Mouse (Mus musculus) layer of hippocampus, adult 9-11 months (tissue): Measurements from ENCODE around the gene Zg16.

Source experiments
- DNase-seq: peaks from one replicate; pipeline ENCODE4 v3.0.0; 2022

The Zg16 gene

DNA sequence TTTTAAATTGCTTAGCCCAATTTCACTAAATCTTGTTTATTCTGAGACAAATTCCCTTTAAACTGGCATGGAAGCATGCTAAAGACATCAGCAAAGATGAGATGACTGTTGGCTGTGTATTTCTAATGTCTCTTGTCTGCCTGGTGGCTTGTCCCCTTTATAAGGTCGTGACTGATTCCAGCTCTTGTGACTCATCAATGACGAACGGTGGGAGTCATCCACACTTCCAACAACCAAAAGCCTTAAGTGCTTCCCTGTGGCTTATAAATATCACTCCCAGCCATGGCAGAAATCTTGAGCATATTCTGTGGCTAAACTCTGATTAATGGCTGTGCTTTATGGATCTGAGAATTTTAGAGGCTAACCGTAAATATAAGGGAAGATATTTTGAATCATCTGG, 20.8 kb downstream of the Zg16 start:
- no peak for DNase-seq

DNA sequence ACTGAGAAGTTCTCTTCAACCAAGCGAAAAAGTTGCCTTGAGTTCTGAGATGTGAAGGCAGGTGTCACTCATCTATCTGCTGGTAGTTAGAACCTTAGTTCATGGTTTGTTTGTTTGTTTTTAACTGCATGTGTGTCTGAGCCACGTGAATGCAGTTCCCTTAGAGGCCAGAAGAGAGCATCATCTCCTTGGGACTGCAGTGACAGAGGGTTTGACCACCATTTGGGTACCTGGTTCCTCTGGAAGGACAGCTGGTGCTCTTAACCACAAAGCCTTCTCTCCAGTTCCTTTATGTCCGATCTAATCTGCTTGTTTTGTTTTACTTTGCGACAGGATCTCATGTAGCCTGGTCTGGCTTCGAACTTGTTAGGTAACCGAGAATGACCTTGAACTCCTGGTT, 21.6 kb downstream of the Zg16 start:
- no peak for DNase-seq

DNA sequence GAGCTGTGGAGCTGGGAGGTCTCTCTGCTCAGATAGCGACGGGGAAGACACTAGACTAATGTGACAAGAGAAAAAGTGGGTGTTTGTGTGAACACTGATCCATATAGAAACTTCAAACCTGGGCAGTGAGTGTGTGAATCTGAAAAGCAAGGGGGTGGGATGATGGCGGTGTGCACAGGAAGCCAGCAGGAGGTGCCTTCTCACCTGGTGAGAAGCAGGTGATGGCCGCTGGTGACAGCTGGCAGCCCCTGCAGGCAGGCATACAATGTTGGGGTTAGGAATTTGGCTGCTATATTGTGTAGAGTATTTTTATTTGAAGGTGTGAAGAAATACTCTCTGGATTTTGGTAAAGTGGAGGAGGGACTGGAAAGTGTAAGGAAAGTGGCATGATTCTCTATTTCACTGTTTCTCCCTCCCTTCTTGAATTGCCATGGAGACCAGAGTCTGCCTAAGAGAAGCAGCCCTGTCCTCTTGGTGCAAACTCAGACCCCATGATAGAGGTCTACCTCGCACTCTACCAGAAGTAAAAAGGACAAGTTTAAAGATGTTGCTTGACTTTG, 32.0 kb downstream of the Zg16 start:
- no peak for DNase-seq

DNA sequence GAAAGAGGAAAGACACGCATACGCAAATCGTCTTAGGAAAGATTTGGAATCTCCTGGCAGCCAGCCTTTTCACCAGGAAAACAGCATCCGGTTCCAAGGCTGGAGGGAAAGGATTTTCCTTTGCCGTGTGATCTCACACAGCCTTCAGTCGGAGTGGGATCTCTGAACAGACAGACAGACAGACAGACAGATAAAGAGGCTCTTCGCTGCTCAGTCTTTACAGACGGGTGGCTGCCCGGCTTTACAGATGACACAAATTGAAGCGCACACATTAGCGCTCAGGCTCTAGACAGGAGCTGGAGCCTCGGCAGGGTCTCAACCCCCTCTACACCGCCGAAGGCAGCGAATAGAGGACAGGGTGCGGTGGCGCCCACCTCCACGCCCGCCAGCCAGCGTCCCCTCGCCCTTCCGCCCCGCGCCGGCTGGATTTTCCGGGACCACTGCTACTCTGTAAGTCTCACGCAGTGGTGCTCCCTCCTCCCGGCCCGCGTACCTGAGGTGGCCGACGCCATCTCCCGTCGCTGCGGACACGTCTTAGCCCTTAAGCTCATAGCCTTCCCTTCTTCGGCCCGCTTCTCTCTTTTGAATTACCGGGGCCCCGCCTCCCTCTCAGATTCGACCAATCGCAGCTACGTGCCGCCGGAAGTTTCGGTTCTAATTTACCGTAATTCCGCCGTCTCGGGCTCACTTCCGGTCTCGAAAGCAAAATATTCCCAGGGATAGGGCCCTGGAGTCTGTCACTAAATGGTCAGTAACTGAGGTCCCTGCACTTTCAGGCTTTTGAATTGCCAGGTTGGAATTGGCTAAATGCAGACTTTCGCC, 45.1 kb downstream of the Zg16 start, which contains the start of gene Kif22:
Kif22 (minus strand) TSS at position 621 of the 822 bp plus-strand sequence.
- peak; percentile 82 for DNase-seq

DNA sequence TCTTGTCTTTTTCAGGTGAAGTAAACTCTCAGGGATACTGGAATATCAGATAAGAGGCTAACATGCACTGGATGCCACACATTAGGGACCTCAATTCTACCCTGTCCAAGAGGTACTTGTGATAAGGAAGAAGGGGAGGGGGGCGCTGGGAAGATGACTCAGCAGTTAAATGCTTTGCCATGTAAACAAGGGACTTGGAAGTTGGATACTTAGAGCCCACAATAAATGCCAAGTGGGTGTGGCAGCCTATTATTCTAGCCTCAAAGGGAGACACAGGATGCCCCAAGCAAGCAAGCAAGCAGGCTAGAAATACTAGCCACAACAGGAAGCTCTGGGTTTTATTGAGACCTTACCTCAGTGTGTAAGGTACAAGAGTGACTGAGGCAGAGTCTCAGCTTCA, 55.9 kb downstream of the Zg16 start:
- no peak for DNase-seq

DNA sequence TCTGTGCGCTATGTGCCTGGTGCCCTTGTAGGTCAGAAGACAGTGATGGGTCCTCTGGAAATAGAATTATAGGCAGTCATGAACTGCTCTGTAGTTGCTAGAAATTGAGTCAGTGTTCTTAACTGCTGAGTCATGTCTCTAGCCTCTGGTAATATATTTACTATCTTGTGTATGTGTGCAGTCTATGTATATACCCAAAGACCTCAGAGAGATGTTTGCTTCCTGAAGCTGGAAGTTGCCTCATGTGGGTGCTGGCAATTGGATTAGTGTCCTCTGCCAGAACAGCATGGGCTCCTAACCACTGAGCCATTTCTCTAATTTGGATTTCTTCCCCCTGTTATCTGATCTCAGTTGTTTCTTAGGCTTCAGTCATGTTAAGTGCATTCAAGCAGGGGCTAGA, 57.0 kb downstream of the Zg16 start:
- DNase-seq = no peak

DNA sequence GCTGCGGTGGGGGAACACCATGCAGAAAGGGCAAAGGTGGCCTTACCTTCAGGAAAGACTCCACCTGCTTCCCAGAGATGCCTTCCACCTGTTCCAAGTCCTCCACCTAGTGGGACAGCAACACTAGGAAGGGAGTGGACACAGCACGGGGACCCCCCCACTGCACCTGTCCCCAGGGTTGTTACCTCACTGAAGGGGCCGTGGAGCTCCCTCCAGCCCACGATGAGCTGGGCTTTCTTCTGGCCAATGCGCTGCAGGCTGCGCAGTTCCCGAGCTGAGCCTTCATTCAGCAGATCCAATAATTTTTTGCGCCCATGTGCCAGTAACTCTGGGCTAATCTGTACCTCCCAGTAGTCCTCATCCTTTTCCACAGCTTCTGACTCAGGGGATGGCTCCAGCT, 59.2 kb downstream of the Zg16 start:
- DNase-seq = no peak

DNA sequence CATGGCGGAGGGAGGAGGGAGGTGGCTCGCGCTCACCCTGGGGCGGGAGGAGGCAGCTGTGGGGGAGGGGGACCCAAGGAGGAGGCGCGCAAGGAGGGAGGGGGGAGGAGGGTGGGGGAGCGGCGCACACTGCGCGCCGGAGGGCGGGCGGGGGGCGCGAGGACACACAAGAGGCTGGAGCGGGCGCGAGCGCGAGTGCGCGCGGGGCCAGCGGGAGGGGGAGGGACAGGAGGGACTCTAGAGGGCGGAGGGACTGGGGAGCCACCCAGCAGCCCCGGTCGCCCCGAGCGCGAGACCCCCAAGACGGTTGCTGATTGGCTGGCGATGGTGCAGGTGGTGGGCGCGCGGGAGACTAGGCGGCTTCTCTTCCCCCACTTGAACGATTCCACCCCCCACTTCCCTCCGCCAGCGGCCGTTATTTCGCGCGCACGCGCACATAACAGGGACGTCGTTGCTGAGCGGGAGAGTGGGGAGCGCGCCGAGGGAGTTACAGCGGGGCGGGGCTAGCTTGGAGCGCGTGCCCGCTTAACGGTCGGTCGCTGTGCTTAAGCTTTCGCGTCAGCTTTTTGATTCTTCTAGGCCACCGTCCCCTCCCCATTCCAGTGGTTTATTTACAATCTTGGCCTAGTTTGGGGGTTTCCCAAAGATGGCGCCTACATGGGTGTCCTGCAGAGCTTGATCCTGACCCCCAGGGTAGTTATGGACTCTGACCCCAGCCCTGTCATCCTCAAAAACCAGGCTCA, 60.0 kb downstream of the Zg16 start, which contains the start of gene Maz:
Maz (minus strand) TSS at position 54 of the 743 bp plus-strand sequence.
- peak; percentile 99 for DNase-seq

DNA sequence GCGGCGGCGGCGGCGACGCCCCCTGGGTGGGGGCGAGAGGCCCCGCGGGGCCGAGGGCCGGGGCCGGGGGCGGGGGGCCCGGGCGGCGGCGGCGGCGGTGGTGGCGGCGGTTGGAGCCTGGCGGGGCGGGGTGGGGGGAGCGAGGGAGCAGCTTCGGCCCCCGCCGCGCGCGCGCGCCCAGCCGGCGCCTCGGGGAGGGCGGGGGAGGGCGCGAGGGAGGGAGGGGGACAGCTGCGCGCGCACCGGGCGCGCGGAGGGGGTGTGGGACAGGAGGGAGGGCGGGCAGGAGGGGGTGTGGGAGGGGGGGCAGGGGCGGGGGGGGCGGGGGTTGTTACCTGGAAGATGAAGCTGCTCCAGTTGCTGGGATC, 60.5 kb downstream of the Zg16 start:
- no peak for DNase-seq

DNA sequence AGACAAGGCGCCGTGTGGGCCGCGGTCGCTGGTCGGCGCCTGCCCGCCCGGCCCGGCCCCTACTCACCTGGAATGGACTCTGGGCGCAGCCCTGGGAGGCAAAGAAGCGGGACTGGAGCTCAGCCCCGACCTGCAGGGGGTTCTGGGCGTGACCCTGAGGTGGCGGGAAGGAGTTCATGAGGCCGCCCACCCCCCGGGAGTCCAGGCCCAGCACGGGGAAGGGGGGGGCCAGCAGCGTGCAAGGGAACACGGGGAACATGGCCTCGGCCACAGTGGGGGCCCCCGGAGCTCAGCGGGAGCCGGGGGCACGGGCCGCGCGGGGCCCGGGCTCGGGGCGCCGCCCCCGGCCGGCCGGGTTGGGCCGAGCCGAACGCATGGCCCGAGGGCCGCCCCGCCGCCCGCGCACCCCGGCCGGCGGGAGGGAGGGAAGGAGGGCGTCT, 60.9 kb downstream of the Zg16 start:
- DNase-seq = no peak

DNA sequence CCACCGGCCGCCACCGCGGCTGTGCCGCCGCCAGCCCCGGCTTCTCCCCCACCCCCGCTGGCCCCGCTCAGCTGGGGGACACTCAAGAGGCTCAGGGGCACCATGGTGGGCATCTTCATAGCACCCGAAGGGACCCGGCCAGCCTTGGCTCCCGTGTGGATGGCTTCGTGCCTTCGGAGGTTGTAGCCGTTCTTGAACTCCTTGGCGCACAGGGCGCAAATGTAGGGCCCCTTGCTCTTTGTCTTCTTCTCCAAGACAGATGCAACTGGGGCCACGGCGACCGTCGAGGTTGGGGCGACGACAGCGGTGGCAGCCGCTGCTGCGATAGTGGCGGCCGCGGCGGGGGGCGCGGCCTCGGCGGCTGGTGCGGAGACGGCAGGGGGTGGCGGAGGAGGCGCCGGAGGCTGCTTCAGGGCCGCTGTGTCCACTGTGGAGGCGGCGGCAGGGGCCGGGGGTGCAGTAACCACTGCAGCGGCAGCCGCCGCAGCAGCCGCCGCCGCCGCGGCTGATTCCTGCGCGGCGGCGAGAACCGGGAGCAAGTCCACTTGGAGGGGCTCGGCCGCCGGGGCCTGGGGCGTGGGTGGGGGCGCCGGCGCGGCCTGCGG, 61.5 kb downstream of the Zg16 start:
- no peak for DNase-seq

DNA sequence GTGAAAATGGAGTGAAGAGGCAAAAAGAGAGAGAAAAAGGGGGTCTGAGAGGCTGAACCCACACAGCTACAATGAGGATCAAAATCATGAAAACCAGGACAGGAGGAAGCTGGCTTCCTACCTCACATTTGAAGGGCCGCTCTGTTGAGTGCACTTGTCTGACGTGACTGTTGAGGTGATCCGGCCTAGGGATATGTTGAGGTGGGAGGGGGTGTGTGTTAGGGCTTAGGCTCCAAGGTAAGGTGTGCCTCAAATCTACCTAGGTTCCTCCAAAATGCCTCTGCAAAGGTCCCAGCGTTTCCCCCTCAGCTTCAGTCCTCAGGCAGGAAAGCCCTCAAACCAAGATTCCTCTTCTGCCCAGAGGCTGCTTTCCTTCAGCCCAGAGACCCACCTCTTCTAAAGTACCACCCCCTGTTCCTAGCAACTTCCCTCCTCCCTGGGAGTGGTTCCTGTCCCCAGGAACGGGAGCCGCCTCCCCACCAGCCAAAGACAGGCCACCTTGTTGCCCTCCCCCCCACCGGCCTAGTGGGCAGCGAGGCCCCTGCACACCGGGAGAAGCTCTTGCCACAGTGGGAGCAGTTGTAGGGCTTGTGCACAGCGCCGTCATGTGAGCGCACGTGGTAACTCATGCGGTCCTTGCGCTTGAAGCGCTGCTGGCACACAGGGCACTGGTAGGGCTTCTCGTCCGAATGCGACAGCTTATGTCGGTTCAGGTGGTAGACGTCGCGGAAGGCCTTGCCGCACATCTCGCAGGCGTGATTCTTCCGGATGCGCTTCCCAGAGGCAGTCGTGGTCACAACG, 62.2 kb downstream of the Zg16 start:
- DNase-seq = peak; percentile 86

DNA sequence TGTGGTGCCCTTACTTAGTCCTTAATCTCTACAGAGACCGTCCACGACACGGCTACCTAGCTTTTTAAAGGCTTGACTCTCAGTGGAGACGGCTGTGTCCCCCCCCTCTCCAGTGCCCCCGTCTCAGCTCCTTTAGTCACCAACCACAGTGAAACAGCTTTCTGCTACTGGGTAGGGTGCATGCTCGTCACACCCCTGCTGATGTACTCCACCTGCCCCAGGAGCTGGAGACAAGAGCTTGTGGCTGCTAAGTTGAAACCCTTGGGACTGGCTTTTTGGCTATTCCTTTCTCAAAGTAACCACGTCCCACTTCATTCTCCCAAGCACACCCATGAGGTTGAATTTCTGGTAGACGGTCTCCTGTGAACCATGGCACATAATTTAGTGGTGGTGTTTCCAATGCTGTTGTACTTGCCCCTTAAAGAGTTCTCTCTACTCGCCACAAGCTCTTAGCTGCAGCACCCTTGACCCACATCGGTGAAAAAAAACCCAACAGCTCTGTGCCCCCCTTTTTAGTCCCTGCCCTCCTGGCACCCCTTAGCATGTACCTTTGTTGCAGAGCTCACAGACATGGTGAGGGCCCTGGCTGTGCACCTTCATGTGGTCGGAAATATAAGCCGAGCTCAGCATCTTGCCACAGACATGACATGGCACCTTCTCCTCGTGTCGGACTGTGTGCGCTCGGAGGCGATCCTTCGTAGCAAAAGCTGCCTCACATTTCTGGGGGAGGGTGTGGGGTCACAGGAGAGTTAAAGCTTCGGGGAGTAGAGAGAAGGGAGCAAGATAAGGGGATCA, 63.0 kb downstream of the Zg16 start:
- no peak for DNase-seq

DNA sequence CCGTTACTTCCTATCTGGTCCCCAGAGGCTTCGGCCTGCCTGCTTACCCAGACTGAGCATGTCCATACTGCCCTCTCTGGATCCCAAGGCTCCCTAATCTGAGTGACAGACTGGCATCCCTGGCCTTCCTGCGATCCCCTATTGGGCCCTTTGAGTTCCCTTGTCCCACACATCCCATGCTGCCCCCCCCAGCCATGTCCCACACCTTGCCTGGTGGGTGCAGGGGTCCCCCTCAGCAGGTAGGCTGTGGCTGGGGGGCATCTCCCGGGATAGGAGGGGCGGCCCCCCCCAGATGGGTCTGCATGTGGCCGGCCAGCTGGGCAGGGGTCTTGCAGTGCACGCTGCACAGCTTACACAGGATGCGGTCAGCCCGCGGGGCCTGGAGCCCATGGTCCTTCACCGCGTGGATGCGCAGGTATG, 63.8 kb downstream of the Zg16 start:
- no peak for DNase-seq

DNA sequence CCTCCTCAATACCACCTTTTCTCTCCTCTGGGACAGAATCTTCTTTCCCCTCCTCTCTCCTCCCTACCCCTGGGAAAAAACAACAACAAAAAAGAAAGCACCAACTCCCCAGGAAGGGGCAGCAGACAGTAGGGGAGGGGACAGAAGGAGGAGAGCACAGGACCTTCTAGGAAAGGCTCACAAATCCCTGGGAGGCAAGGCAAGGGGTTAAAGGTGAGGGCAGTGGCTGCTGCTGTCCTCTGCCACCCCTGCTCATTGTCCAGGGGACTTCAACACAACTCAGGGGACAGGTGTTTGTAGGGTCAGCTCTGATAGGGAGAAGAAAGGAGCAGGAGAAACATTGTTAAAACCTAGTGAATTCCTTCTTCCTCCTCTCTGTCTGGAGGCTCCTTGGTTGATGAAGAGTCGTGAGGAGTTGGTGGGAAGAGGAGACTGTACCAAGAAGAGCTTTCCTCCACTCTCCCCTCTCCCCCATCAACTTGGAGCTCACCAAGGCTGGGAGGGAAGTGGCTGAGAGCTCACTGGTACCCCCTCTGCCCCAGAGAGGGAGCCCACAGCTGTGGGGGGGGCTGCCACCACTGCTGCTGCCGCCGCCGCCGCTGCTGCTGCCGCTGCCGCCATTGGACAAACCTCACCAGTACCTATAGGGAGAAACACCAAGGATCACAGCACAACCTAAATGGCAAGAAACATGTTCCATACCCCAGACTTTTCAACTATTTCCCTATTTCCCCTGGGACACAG, 64.4 kb downstream of the Zg16 start:
- no peak for DNase-seq

DNA sequence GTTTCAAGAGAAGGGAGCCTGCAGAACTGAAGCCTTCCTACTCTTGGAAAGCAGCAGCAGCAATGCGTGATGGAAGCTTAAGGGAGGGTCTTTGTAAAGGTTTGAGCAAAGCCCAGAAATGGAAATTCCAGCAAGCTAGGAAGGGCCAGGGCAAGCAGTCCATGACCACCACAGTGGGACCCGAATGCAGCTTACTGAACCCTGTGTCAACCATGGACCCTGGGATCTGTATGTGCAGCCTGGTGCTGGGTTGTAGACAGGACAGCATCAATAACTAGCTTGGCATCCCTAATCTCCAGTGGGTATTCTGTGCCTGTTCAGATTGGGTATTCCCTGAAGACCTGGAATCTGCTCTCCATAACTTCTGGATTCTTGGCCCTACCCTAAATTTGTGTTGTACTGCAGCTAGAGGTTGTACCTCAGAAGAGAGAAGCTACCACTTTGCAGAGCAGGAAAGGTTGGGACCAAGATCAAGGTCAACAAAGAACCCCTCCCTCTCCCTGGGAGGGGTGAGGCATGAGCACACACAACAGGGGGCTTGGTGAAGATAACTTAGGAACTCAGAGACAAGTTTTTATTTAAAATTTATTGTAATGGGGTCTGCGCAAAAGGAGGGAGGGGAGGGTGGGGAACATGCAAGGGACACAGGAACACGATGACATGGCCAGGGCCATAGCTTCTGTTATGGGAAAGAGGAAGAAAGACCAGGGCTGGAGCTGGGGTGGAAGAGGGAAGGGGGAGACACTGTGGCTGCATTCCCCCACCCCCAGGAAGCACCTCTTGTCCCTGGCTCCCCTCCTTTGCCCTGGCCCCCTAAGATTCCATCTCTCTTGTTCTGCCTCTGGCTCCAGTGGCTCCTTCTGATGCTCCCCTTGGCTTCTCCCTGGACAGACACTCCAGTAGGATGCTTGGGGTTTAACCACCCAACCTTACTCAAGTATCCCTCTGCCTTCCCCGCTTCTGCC, 65.3 kb downstream of the Zg16 start:
- no peak for DNase-seq

DNA sequence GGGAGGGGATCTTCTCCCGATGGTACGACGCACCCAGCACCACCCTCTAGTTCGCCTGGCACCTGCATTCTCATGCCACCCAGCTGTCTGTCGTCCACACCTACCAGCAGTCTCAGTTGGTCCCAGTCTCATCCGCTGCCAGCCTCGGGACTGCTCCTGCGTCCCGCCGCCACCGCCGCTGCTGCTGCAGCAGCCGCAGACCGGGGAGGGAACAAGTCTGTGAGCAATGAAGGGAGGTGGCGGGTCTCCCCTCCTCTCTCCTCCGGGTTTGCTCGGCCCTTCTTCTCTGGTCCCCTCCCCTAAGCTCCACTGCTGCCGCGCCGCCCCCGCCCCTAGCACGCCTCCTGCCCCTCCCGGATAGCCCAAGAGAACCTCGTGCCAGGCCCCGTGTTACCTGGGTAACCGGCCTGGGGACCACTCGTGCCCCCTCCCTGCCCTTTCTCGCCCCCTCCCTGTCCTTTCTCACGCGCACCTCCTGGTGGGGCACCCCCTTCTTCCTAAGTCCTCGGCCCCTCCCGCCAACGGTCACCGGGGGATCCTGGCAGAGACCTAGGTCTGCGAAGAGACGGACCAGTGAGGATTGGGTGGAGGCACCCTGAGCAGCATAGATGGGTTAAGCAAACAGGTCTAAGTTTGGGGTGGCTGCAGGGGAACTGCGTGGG, 66.1 kb downstream of the Zg16 start, which contains the start of the genes Gm42742 and Prrt2:
Gm42742 (minus strand) TSS at position 197 of the 662 bp plus-strand sequence.
Prrt2 (minus strand) TSS at position 311 of the 662 bp plus-strand sequence.
- DNase-seq = peak; percentile 78

DNA sequence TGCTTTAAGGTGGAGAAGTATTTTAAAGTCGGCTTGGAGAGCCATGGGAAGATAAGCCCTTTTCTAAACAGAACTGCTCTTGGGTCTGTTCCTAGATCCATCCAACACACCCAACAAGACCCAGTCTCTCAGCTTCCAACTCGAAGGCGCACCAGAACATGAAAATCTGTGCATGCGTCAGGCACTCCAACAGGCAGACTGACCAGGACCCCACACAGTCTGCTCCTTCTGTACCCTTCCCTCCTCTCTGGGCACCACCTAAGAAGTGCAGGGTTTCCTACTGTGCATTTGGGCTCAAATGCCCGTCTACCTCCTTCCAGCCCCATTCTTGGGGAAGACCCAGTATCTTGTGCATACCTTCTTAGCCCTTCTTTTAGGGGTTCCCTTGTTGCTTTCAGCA, 66.6 kb downstream of the Zg16 start:
- DNase-seq = no peak

DNA sequence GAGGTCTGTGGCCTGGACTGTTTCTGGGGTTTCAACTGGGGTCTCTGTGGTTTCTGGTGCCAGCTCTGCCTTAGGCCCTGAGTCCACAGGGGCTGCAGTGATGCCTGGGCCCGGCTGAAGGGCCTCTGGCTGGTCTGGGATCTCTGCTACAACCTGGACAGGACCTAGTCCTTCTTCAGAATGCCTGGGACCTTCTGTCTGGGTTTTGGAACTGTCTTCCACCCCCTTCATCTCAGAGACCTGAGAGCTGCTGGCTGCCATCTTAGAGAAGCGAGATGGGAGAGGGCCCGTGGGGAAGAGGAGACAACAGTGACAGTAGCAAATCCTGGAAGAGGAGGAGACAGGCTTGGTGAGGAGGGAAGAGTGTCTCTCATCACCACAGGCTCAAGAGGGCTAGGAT, 67.1 kb downstream of the Zg16 start:
- DNase-seq = no peak
